Mouse (Mus musculus): ENCODE results near the gene Plxnd1. TPM values are rescaled to one million over a fixed set of nuclear protein-coding genes. Genes with fewer than 3 reads are reported as not detected.
A peak's percentile ranks its signal among the peaks of the same experiment; 100 is the strongest.

The Plxnd1 gene
- total RNA-seq, 2 experiments from 2014 or later, result 14.7 to 26.7 TPM

DNA sequence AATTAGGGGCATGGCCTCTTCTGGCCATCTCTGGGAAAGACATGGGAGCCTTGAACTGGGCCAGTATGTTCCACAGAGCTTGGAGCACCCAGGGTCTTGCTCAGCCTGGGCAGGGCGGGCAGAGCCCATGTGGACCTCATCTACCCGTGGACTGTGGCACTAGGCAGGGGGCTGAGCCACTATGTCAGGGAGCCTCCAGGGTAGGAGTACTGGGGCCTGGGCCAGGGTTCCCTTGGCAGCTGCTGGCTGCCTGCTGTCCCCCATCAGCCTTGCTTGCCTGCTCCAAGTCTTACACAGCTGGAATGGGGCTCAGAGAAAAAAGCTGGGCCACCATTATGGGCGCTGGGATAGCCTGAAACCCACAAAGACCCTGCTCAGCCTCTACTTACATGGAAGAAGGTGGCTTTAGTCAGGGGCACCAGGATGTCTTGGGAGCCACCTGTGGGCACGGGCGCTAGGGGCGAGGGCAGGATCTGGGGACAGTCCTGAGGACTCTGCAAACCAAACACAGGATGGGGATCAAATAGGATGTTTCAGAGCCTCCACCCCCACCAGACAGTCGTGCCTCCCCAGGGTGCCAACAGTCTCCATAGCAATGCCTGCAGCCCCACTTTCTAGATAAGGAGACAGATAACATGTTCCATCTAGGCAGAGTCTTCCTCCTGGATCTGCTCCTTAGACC is 22.6 kb downstream of the Plxnd1 start:
- Histone ChIP-seq H3K4me3 (no peak overlapping the region), H3K27ac (peak overlapping the region; percentile 70)
- intact Hi-C loops (cut with DNase I), result no loop called here
- peak; percentile 48 for DNase-seq
- no peak for TF ChIP-seq CTCF (IDR thresholded peaks at IDR 0.05)

DNA sequence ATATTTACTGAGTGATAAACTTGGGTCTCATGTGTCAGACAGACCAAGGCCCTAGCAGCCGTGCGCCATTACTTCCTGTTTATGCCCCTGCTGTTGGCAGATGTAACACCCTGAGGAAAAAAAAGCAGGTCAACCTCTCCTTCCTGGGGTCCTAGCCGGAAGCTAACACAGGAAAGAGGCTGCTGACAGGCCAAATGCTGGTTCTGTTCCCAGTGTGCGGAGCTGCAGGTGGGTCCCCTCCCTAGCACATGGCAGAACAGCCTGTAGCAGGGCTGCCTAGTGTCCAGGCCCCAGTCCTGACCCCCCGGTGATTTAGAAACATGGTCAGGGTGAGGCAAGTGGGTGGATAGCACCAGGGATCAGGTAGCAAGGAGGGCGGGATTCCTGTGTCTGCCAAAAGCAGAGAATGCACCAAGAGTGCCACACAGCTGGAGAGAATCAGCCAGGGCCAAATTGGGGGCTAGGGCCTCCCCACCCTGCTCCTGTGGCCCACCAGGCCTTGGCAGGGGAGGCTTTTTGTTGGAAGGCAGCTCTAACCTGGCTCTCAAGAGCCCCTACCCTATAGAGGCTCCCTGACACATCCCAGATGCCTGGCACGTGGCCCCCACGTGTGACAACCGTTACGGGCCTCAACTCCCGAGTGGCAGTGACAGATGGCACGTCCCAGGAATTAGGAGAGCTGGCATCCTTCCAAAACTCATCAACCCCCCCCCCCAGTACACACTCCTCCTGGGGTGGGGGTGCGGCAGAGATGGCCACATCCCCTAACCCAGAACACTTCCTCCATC is 23.3 kb downstream of the Plxnd1 start:
- 0 out of 2 replicates have a peak overlapping the region, but pooled peaks have one; percentile 2 for H3K4me3 ChIP-seq
- intact Hi-C loops (cut with DNase I), result loop anchor here (2.0 kb wide), 1 partner anchor 15 kb away; no protein-coding TSS in a partner anchor
- TF ChIP-seq CTCF (IDR thresholded peaks at IDR 0.05), result no peak
- peak; percentile 48 for DNase-seq
- H3K27ac ChIP-seq, result peak overlapping the region; percentile 70

DNA sequence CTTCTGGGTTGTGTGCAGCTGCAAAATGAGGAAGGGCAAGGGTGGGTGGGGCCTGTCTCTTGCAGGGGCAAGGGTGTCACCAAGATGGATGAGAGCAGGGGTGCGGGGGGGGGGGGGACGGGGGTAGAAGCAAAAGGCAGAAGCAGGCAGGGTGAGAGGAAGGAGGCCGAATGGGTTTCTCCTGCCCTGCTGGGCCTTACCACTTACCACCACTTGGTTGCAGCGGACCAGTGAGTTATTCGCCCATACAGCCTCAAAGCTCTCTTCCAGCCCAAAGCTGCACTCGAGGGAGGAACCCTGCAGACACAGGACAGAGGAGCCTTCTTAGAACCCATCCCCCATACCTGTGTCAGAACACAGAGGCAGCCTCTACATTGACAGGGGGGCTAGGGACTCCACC is 24.9 kb downstream of the Plxnd1 start:
- intact Hi-C loops (cut with DNase I), result loop anchor here (2.0 kb wide), 1 partner anchor 17 kb away; no protein-coding TSS in a partner anchor
- H3K27ac ChIP-seq, result peak overlapping the region; percentile 70
- no peak overlapping the region for H3K4me3 ChIP-seq
- TF ChIP-seq CTCF (IDR thresholded peaks at IDR 0.05), result no peak
- no peak for DNase-seq

DNA sequence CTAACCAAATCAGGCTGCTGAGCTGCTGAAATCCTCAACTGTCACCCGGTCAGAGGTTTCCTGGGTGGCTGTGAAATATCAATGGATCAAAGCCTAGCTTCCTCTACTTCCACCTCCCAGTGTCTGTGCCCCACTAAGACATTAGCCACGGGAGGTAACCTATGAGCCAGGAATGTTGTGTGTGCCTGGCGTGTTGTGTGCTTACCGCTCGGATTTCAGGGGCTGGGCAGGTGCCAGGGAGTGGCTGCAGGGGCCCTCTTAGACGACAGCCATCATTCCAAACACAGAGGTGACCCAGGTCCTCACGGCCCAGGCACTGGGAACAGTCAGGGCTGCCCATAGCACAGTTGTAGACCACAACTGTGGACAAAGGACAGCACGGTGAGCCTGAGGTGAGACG is 25.7 kb downstream of the Plxnd1 start:
- Histone ChIP-seq H3K27ac (peak overlapping the region; percentile 69), H3K4me3 (no peak overlapping the region)
- intact Hi-C loops (cut with DNase I), result no loop called here
- no peak for TF ChIP-seq CTCF (IDR thresholded peaks at IDR 0.05)
- peak; percentile 71 for DNase-seq

DNA sequence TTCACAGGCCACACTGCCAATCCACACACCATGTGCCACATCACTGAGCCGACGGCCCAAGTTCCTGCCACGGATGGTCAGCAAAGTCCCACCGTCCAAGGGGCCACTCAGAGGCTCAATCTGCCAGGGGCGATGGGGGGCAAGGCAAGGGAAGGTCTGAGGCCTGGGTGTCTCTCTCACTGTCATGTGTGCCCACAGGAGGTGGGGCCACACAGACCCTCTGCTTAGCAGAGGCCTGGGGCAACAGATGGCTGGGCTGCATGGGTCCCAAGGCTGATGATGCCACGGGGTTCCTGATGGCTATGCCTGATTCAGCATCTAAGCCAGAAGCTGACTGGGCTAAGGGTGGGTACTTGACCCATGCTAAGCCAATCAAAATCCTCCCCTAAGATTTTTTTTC is 26.1 kb downstream of the Plxnd1 start:
- no peak for TF ChIP-seq CTCF (IDR thresholded peaks at IDR 0.05)
- intact Hi-C loops (cut with DNase I), result no loop called here
- Histone ChIP-seq H3K4me3 (no peak overlapping the region), H3K27ac (peak overlapping the region; percentile 69)
- DNase-seq, result no peak

DNA sequence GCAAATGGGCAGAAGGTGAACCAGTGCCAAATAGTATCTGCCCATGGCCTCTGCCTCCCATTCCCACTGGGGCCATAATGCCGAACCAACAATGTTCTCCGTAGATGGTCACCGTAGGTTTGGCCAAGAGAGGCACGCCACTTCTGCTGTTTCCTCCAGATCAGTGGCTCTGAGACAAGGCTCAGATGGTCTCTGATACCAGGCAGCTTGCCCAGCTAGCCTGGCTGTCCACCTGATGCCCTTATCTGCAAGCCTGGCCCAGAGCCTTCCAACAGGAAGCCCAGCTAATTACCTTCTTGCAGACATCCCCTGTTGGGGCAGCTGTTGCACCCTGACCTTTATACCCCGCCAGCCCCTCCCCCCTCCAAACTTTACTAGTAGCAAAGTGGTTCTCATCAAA is 26.7 kb downstream of the Plxnd1 start:
- Histone ChIP-seq H3K4me3 (no peak overlapping the region), H3K27ac (peak overlapping the region; percentile 69)
- TF ChIP-seq CTCF (IDR thresholded peaks at IDR 0.05), result no peak
- peak; percentile 44 for DNase-seq
- intact Hi-C loops (cut with DNase I), result no loop called here

DNA sequence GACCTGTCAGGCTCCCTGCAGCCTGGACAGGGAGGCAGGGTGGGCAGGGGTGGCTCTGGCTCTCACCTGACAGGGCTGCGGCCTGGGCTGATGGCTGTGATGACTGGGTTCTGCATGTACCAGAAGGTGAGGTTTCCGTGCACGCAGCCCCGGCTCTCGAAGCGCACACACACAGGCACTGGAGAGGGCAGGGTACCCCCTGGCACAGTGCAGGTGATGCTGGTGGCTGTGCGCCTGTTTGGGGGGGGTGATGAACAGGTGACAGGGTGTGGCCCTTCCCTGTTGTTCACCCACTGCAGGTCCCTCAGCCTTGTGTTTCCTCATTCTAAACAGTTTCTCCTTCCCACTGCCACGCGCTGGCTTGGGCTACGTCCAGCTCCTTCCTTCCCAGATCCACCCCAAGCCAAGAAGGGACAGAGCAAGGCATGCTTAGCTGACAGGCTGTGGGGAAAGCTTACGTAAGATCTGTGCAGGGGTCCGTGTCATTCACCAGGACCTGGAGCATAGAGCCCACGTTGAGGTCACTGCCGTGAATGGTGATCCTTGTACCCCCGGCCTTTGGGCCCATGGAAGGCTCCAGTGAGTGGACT is 27.4 kb downstream of the Plxnd1 start:
- H3K4me3 ChIP-seq, result 0 out of 2 replicates have a peak overlapping the region, but pooled peaks have one; percentile 9
- intact Hi-C loops (cut with DNase I), result no loop called here
- no peak for TF ChIP-seq CTCF (IDR thresholded peaks at IDR 0.05)
- no peak for DNase-seq
- peak overlapping the region; percentile 69 for H3K27ac ChIP-seq

DNA sequence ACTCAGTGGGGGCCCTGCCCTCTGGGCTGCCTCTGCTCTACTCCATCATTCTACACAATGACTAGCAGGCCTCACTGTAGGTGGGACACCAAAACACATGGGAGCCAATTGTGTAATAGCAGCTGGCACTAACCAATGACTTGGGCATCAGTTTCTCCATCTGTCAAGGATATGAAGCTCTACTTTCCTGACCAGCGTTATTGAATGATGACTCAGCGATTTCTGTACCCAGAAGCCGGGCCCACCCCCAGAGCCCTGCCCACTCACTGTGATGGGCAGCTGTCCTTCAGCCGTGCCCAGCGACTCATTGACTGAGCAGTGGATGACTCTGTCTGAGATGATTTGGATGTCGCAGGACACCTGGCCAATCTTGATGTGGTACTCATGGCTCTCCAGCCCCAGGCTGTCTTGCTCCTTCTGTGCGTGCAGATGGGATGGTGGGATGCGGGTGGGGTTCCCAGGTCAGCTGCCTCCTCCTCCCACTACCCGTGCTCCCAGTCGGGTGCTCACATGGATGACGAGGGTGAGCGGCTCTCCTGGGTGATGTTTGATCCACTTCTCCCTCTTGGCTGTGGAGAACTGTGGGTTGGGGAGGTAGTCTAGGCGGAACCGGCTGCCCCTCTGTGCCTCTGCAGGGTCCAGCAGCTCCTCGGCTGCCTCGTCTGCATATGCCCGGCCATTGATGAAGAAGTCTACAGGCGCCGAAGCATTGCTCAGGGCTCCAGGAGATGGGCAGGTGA is 28.4 kb downstream of the Plxnd1 start:
- H3K27ac ChIP-seq, result peak overlapping the region; percentile 24; the same call in 1 of the 2 replicates
- TF ChIP-seq CTCF (IDR thresholded peaks at IDR 0.05), result no peak
- intact Hi-C loops (cut with DNase I), result no loop called here

DNA sequence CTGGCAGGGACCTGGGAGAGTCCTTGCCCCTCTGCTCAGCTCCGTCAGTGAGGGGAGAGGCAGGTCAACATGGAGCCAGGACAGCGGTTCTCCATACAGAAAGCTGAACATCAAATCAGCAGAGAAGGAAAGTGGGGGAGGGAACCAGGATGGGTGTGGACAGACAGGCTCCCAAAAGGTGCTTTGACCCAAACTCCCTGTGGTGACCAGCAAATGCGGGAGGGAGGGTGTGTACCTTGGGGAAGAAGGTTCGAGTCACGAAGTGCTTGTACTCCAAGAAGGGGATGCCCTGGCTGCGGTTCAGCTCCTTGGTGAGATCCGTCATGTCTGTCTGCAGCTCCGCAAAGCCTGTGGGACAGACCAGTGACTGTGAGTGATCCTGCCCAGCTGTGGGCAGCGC is 31.1 kb downstream of the Plxnd1 start:
- H3K4me3 ChIP-seq, result no peak overlapping the region
- no peak for TF ChIP-seq CTCF (IDR thresholded peaks at IDR 0.05)
- intact Hi-C loops (cut with DNase I), result no loop called here
- no peak for DNase-seq
- H3K27ac ChIP-seq, result peak overlapping the region; percentile 89

More for the DNA sequence above, 28.4 kb downstream of the Plxnd1 start:
- H3K4me3 ChIP-seq, result no peak overlapping the region
- no peak for DNase-seq

DNA sequence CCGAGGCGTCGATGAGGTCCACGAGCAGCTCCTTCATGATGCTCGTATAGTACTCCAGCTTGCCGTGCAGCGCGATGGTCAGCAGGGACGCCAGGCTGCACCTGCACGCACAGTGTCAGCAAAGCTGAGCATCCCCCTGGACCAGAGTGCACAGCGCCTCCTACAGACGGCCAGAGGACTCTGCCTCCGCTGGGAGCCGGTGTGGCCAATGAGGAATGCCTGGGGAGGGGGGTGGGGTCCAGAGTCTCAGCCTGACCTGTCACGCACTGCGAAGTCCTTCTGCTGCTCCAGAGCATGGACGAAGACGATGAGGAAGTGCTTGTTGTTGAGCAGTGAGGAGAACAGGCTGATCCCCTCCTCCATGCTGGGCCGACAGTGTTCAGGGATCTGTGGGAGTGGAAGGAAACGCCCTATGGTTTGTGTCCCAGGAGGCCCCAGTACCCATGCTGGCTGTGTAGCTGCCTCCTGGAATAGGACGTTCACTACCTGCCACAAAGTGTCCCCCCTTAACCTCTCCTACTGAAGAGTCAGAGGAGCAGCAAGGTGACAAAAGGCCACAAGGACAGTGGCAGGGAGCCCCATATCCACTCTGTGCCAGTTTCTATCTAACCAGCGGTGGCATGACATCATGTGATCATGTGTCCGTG is 32.2 kb downstream of the Plxnd1 start:
- DNase-seq, result peak; percentile 46
- TF ChIP-seq CTCF (IDR thresholded peaks at IDR 0.05), result peak; percentile 38
- H3K27ac ChIP-seq, result peak overlapping the region; percentile 89
- intact Hi-C loops (cut with DNase I), result no loop called here
- no peak overlapping the region for H3K4me3 ChIP-seq

DNA sequence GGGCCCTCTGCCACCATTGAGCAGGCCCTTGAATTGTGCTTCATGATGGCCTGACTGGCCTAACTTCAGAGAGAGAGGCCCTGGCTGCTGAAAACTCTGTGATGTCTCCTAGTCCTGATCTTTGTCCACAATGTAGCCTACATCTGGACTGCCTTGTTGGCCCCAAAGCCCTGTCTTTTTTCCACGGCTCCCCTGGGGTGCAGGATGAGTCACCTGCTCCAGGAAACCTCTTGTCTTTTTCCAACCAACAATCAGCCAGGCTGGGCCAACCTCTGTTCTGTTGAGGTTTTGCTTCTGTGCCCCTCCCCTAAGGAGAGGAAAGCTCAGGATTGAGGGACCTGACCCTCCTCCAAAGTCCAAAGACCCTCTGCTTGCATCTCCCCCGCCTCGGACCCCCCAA is 33.1 kb downstream of the Plxnd1 start:
- TF ChIP-seq CTCF (IDR thresholded peaks at IDR 0.05), result no peak
- Histone ChIP-seq H3K4me3 (no peak overlapping the region), H3K27ac (peak overlapping the region; percentile 89)
- DNase-seq, result peak; percentile 60
- intact Hi-C loops (cut with DNase I), result no loop called here

DNA sequence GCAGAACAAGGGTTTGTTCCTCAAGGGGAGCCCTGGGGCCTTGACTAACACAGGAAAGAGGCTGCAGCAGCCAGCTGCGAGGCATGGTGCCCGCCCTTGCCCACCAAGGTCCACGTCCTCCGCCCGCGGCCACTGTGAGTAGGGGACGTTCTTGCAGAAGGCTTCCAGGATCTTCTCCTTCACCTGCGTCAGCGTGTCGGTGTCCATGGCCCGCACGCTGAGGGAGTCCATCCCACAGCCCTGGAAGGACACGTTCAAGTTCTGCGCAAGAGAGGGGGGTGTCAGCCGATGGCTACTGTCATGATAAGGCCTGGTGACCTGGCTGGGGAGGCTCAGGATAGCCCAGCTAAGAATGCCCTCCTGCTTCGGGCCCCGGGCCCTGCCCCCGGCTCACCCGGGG is 34.5 kb downstream of the Plxnd1 start:
- H3K4me3 ChIP-seq, result no peak overlapping the region
- TF ChIP-seq CTCF (IDR thresholded peaks at IDR 0.05), result no peak
- intact Hi-C loops (cut with DNase I), result no loop called here
- DNase-seq, result no peak
- H3K27ac ChIP-seq, result peak overlapping the region; percentile 89

All from gastrocnemius, adult 2 months (tissue).